Mouse (Mus musculus): ENCODE measurements around the gene Lrba. TPM values are rescaled to one million over a fixed set of nuclear protein-coding genes. Genes with fewer than 3 reads are reported as not detected.

The Lrba gene
- polyA plus RNA-seq, 1 experiment: 5.4 TPM

- H3K4me3 ChIP-seq (ENCODE audit: control insufficient read depth, low read depth, low read length): no peak overlapping the region
- H3K27ac ChIP-seq (ENCODE audit: control insufficient read depth, insufficient read depth, low read depth, low read length): no peak overlapping the region
- H3K36me3 ChIP-seq (ENCODE audit: control insufficient read depth, insufficient read depth, low read length): no peaks in the 10 kb centered on the region
- TF ChIP-seq CTCF (IDR thresholded peaks at IDR 0.05; ENCODE audit: control insufficient read depth, insufficient read depth, insufficient replicate concordance, low read depth, low read length): no peak
- TF ChIP-seq POLR2A (IDR thresholded peaks at IDR 0.05; ENCODE audit: control insufficient read depth, low read depth, low read length): no peak
- H3K4me1 ChIP-seq (ENCODE audit: control insufficient read depth, insufficient read depth, low read length): no peaks in the 10 kb centered on the region
- H3K27me3 ChIP-seq (ENCODE audit: control insufficient read depth, insufficient read depth, low read length): no peaks in the 10 kb centered on the region
Observed at GRCm38 (mm10) chr3:86756548-86756947, 532.1 kb downstream of the Lrba start.

GRCm38 (mm10) chr3:86758727-86759126 is 534.2 kb downstream of the Lrba start:
- Histone ChIP-seq H3K27ac (ENCODE audit: control insufficient read depth, insufficient read depth, low read depth, low read length) (no peak overlapping the region), H3K36me3 (ENCODE audit: control insufficient read depth, insufficient read depth, low read length) (no peaks in the 10 kb centered on the region), H3K4me3 (ENCODE audit: control insufficient read depth, low read depth, low read length) (no peak overlapping the region), H3K27me3 (ENCODE audit: control insufficient read depth, insufficient read depth, low read length) (no peaks in the 10 kb centered on the region), H3K4me1 (ENCODE audit: control insufficient read depth, insufficient read depth, low read length) (no peaks in the 10 kb centered on the region)
- no peak for TF ChIP-seq CTCF (IDR thresholded peaks at IDR 0.05; ENCODE audit: control insufficient read depth, insufficient read depth, insufficient replicate concordance, low read depth, low read length)
- TF ChIP-seq POLR2A (IDR thresholded peaks at IDR 0.05; ENCODE audit: control insufficient read depth, low read depth, low read length): no peak

- no peaks in the 10 kb centered on the region for H3K27me3 ChIP-seq (ENCODE audit: control insufficient read depth, insufficient read depth, low read length)
- H3K4me3 ChIP-seq (ENCODE audit: control insufficient read depth, low read depth, low read length): no peak overlapping the region
- no peaks in the 10 kb centered on the region for H3K36me3 ChIP-seq (ENCODE audit: control insufficient read depth, insufficient read depth, low read length)
- no peak for TF ChIP-seq CTCF (IDR thresholded peaks at IDR 0.05; ENCODE audit: control insufficient read depth, insufficient read depth, insufficient replicate concordance, low read depth, low read length)
- no peak for TF ChIP-seq POLR2A (IDR thresholded peaks at IDR 0.05; ENCODE audit: control insufficient read depth, low read depth, low read length)
- no peaks in the 10 kb centered on the region for H3K4me1 ChIP-seq (ENCODE audit: control insufficient read depth, insufficient read depth, low read length)
- H3K27ac ChIP-seq (ENCODE audit: control insufficient read depth, insufficient read depth, low read depth, low read length): no peak overlapping the region
Observed at GRCm38 (mm10) chr3:86759383-86759782, 534.9 kb downstream of the Lrba start.

- no peaks in the 10 kb centered on the region for H3K36me3 ChIP-seq (ENCODE audit: control insufficient read depth, insufficient read depth, low read length)
- no peaks in the 10 kb centered on the region for H3K27me3 ChIP-seq (ENCODE audit: control insufficient read depth, insufficient read depth, low read length)
- no peak for TF ChIP-seq POLR2A (IDR thresholded peaks at IDR 0.05; ENCODE audit: control insufficient read depth, low read depth, low read length)
- no peaks in the 10 kb centered on the region for H3K4me1 ChIP-seq (ENCODE audit: control insufficient read depth, insufficient read depth, low read length)
- no peak overlapping the region for H3K27ac ChIP-seq (ENCODE audit: control insufficient read depth, insufficient read depth, low read depth, low read length)
- no peak overlapping the region for H3K4me3 ChIP-seq (ENCODE audit: control insufficient read depth, low read depth, low read length)
Observed at GRCm38 (mm10) chr3:86759834-86760233, 535.4 kb downstream of the Lrba start.

GRCm38 (mm10) chr3:86760474-86760873 is 536.0 kb downstream of the Lrba start:
- Histone ChIP-seq H3K36me3 (ENCODE audit: control insufficient read depth, insufficient read depth, low read length) (no peaks in the 10 kb centered on the region), H3K27me3 (ENCODE audit: control insufficient read depth, insufficient read depth, low read length) (no peaks in the 10 kb centered on the region), H3K4me1 (ENCODE audit: control insufficient read depth, insufficient read depth, low read length) (no peaks in the 10 kb centered on the region), H3K4me3 (ENCODE audit: control insufficient read depth, low read depth, low read length) (no peak overlapping the region), H3K27ac (ENCODE audit: control insufficient read depth, insufficient read depth, low read depth, low read length) (no peak overlapping the region)
- TF ChIP-seq CTCF (IDR thresholded peaks at IDR 0.05; ENCODE audit: control insufficient read depth, insufficient read depth, insufficient replicate concordance, low read depth, low read length): no peak
- TF ChIP-seq POLR2A (IDR thresholded peaks at IDR 0.05; ENCODE audit: control insufficient read depth, low read depth, low read length): no peak

- Histone ChIP-seq H3K27me3 (ENCODE audit: control insufficient read depth, insufficient read depth, low read length) (no peaks in the 10 kb centered on the region), H3K36me3 (ENCODE audit: control insufficient read depth, insufficient read depth, low read length) (no peaks in the 10 kb centered on the region), H3K4me1 (ENCODE audit: control insufficient read depth, insufficient read depth, low read length) (no peaks in the 10 kb centered on the region), H3K4me3 (ENCODE audit: control insufficient read depth, low read depth, low read length) (no peak overlapping the region), H3K27ac (ENCODE audit: control insufficient read depth, insufficient read depth, low read depth, low read length) (no peak overlapping the region)
- TF ChIP-seq CTCF (IDR thresholded peaks at IDR 0.05; ENCODE audit: control insufficient read depth, insufficient read depth, insufficient replicate concordance, low read depth, low read length): no peak
- no peak for TF ChIP-seq POLR2A (IDR thresholded peaks at IDR 0.05; ENCODE audit: control insufficient read depth, low read depth, low read length)
Observed at GRCm38 (mm10) chr3:86761095-86762035, 536.9 kb downstream of the Lrba start.

- Histone ChIP-seq H3K27ac (ENCODE audit: control insufficient read depth, insufficient read depth, low read depth, low read length) (no peak overlapping the region), H3K27me3 (ENCODE audit: control insufficient read depth, insufficient read depth, low read length) (no peaks in the 10 kb centered on the region), H3K36me3 (ENCODE audit: control insufficient read depth, insufficient read depth, low read length) (no peaks in the 10 kb centered on the region), H3K4me1 (ENCODE audit: control insufficient read depth, insufficient read depth, low read length) (no peaks in the 10 kb centered on the region), H3K4me3 (ENCODE audit: control insufficient read depth, low read depth, low read length) (no peak overlapping the region)
- TF ChIP-seq CTCF (IDR thresholded peaks at IDR 0.05; ENCODE audit: control insufficient read depth, insufficient read depth, insufficient replicate concordance, low read depth, low read length) (no peak), POLR2A (IDR thresholded peaks at IDR 0.05; ENCODE audit: control insufficient read depth, low read depth, low read length) (no peak)
Observed at GRCm38 (mm10) chr3:86762036-86762415, 537.5 kb downstream of the Lrba start.

Data from testis, adult 2 months (tissue).